Mouse (Mus musculus): ENCODE measurements around the gene Cend1. TPM values are rescaled to one million over a fixed set of nuclear protein-coding genes. Genes with fewer than 3 reads are reported as not detected.

The Cend1 gene
- polyA plus RNA-seq, 1 experiment: not detected

DNA sequence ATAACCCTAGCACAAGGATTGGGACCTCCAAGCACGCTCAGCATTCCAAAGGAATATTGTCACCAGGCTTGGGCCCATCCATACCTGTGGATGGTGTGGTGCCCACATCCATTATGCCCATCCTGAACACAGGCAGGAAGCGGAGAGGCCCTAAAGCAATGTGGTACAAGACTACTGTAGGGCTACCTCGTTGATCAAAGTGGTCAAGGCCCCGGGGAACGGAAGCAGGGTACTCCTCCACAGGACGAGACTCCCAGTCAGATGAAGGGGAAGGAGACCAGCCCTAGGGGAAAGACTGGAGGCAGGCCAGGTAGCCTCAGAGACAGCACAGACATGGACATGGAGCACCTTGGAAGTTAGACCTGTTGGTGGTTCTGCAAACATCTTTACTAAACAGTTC, 43.5 kb upstream of the Cend1 start:
- peaks cover 50% of the 10 kb centered on the region for H3K36me3 ChIP-seq (ENCODE audit: control insufficient read depth)

DNA sequence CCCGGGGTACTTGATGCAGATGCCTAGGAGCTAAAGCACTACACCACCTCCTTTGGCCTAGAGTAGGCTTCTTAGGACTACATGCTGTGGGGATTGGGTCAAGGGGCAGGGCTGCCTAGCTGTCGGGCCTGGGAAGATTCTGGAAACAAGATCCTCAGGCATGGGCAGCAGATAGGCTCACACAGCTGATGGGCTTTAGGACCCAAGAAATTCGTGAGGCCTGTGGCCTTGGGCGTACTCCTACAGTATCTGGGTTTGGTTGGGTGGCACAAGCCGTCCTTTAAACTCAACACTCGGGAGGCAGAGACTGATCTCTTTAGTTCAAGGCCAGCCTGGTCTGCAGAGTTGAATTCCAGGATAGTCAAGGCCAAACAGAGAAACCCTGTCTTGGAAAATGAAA, 42.9 kb upstream of the Cend1 start:
- Histone ChIP-seq H3K4me1 (ENCODE audit: control insufficient read depth) (peaks cover 82% of the 10 kb centered on the region), H3K9me3 (ENCODE audit: control insufficient read depth, low read length) (no peaks in the 10 kb centered on the region), H3K27me3 (ENCODE audit: control insufficient read depth) (no peaks in the 10 kb centered on the region; the same call in 1 of the 2 replicates), H3K4me3 (replicated peaks) (no peak overlapping the region), H3K36me3 (ENCODE audit: control insufficient read depth) (peaks cover 50% of the 10 kb centered on the region)
- no peak for TF ChIP-seq GATA1 (IDR thresholded peaks at IDR 0.05; ENCODE audit: low read length)

More for the DNA sequence above, 43.5 kb upstream of the Cend1 start:
- Histone ChIP-seq H3K4me3 (replicated peaks) (no peak overlapping the region), H3K27me3 (ENCODE audit: control insufficient read depth) (no peaks in the 10 kb centered on the region; the same call in 1 of the 2 replicates), H3K9me3 (ENCODE audit: control insufficient read depth, low read length) (no peaks in the 10 kb centered on the region), H3K4me1 (ENCODE audit: control insufficient read depth) (peaks cover 82% of the 10 kb centered on the region)
- TF ChIP-seq GATA1 (IDR thresholded peaks at IDR 0.05; ENCODE audit: low read length) (no peak), TAL1 (IDR thresholded peaks at IDR 0.05; ENCODE audit: low read length) (no peak)

DNA sequence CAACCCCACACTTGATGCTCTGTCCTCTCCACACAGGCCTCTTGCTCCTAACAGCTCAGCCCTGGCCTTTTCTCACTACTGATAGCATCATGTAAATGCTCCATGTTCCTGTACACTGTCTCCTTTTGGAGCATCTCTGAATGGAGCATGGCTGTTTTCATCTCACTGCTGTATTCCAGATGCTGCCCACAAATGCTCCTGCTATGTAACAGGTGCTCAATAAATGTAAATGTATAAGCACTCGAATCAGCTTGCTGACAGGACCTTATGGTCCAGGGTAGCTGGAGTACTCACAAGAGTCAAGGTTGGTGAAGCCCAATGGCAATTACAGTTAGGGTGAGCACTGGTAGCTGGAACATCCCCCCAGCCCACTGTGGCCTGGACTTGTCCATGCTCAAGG, 41.9 kb upstream of the Cend1 start:
- Histone ChIP-seq H3K9me3 (ENCODE audit: control insufficient read depth, low read length) (no peaks in the 10 kb centered on the region), H3K36me3 (ENCODE audit: control insufficient read depth) (peaks cover 50% of the 10 kb centered on the region), H3K4me1 (ENCODE audit: control insufficient read depth) (peaks cover 81% of the 10 kb centered on the region), H3K4me3 (replicated peaks) (no peak overlapping the region), H3K27me3 (ENCODE audit: control insufficient read depth) (peaks cover 7% of the 10 kb centered on the region)
- TF ChIP-seq TAL1 (IDR thresholded peaks at IDR 0.05; ENCODE audit: low read length) (no peak), GATA1 (IDR thresholded peaks at IDR 0.05; ENCODE audit: low read length) (no peak)

DNA sequence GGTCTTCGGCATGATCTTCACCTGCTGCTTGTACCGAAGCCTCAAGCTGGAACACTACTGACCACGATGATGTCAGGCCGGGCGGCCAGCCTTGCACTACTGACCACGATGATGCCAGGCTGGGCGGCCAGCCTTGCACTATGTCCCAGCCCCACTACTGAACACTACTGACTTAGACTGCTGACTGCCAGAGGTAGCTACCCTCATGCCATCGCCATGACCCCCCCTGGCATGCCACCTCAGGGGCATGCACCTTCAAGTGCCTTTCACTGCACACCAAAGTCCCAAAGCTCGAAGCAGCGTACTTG, 41.3 kb upstream of the Cend1 start:
- peaks cover 13% of the 10 kb centered on the region for H3K27me3 ChIP-seq (ENCODE audit: control insufficient read depth)
- H3K4me3 ChIP-seq (replicated peaks): no peak overlapping the region
- no peak for TF ChIP-seq GATA1 (IDR thresholded peaks at IDR 0.05; ENCODE audit: low read length)
- H3K4me1 ChIP-seq (ENCODE audit: control insufficient read depth): peaks cover 76% of the 10 kb centered on the region
- no peaks in the 10 kb centered on the region for H3K9me3 ChIP-seq (ENCODE audit: control insufficient read depth, low read length)
- peaks cover 50% of the 10 kb centered on the region for H3K36me3 ChIP-seq (ENCODE audit: control insufficient read depth)

DNA sequence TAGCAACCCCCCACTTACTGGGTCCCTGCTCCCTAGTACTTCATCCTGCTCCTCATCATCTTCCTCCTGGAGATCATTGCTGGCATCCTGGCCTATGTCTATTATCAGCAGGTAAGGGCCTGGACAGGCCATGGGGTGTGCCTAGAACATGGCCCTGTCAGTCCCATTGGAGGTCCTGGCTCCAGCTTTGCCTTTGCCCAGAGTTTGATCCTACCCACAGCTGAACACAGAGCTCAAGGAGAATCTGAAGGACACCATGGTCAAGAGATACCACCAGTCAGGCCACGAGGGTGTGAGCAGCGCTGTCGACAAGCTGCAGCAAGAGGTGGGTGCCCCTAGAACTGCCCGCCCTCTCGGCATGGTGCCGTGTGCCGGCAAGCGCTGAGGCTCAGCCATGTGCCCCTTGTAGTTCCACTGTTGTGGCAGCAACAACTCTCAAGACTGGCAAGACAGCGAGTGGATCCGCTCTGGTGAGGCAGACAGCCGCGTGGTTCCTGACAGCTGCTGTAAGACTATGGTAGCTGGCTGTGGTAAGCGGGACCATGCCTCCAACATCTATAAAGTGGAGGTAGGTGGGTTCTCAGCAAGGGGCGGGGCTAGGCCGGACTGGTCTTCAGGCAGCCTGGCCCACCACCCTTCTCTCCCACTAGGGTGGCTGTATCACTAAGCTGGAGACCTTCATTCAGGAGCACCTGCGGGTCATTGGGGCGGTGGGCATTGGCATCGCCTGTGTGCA, 40.8 kb upstream of the Cend1 start:
- H3K9me3 ChIP-seq (ENCODE audit: control insufficient read depth, low read length): peaks cover under 1% of the 10 kb centered on the region; the same call in 1 of the 2 replicates
- H3K27me3 ChIP-seq (ENCODE audit: control insufficient read depth): peaks cover 18% of the 10 kb centered on the region
- peaks cover 75% of the 10 kb centered on the region for H3K4me1 ChIP-seq (ENCODE audit: control insufficient read depth)
- peaks cover 50% of the 10 kb centered on the region for H3K36me3 ChIP-seq (ENCODE audit: control insufficient read depth)
- no peak overlapping the region for H3K4me3 ChIP-seq (replicated peaks)
- TF ChIP-seq GATA1 (IDR thresholded peaks at IDR 0.05; ENCODE audit: low read length) (no peak), TAL1 (IDR thresholded peaks at IDR 0.05; ENCODE audit: low read length) (no peak)

DNA sequence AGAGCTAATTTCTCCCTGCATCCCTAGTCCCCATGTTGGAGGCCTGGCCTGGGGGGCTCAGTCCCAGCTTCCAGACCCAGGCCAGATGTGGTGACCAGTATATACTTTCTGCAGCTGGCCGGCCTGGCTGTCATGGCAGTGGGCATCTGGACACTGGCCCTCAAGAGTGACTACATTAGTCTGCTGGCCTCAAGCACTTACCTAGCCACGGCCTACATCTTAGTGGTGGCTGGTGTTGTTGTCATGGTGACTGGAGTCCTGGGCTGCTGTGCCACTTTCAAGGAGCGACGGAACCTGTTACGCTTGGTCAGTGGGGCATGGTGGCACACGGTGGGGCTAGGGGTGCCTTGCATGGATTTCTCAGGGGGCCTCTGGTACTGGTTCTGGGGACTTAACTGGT, 40.1 kb upstream of the Cend1 start:
- TF ChIP-seq TAL1 (IDR thresholded peaks at IDR 0.05; ENCODE audit: low read length) (no peak), GATA1 (IDR thresholded peaks at IDR 0.05; ENCODE audit: low read length) (no peak)
- Histone ChIP-seq H3K36me3 (ENCODE audit: control insufficient read depth) (peaks cover 50% of the 10 kb centered on the region), H3K4me3 (replicated peaks) (peak overlapping the region; percentile 69), H3K9me3 (ENCODE audit: control insufficient read depth, low read length) (peaks cover 7% of the 10 kb centered on the region; the same call in 1 of the 2 replicates), H3K4me1 (ENCODE audit: control insufficient read depth) (peaks cover 78% of the 10 kb centered on the region), H3K27me3 (ENCODE audit: control insufficient read depth) (peaks cover 25% of the 10 kb centered on the region)

DNA sequence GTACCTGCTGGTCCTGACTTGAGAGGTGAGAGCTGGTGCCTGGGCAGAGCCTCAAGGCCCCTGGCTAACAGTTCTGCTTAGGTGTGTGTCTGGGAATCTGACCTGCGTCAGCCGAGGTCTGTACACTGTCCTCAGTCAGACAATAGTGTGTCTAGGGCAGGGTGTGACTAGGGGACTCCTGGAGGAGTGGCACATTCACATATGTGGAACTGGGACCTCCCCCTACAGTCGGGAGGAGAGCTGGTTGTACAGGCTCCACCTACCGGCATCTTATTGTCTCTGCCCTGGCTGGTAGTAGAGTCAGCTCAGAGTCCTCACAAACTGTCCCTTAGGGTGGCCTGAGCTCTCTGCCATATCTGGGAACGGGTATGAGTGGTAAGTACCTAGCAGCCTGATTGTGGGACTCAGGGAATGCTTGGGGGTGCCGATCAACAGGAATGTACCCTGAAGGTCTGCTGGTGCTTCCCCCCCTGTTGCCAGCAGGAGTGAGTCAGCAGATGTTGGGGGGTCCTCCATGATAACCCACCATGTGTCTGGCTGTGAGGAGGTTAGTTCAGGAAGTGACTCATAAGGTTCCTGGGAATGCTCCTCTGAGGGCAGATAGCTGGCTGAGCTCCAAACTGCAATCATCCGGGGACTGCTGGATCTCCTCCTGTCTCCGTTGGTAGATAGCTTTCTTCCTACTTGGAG, 39.4 kb upstream of the Cend1 start:
- peaks cover 9% of the 10 kb centered on the region; the same call in 1 of the 2 replicates for H3K9me3 ChIP-seq (ENCODE audit: control insufficient read depth, low read length)
- H3K4me1 ChIP-seq (ENCODE audit: control insufficient read depth): peaks cover 71% of the 10 kb centered on the region
- H3K27me3 ChIP-seq (ENCODE audit: control insufficient read depth): peaks cover 32% of the 10 kb centered on the region
- peaks cover 49% of the 10 kb centered on the region for H3K36me3 ChIP-seq (ENCODE audit: control insufficient read depth)
- TF ChIP-seq TAL1 (IDR thresholded peaks at IDR 0.05; ENCODE audit: low read length): no peak
- TF ChIP-seq GATA1 (IDR thresholded peaks at IDR 0.05; ENCODE audit: low read length): no peak
- H3K4me3 ChIP-seq (replicated peaks): peak overlapping the region; percentile 69

DNA sequence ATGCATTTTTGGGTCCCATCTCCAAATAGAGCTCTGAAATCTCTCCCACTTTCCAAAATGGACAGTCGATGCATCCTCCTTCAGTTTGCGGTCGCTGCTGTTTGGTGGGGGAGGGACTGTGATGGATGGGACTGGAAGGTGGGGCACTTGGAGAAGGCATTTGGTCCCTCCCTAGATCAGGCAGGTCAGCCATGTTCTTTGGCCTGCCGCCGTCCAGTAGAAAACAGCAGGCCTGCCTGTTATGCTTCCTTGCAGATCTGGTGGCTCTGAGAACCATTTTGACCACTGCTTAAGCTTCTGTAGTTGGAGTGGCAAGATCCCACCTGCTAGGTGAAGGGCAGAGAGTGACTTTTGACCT, 38.9 kb upstream of the Cend1 start:
- Histone ChIP-seq H3K4me3 (replicated peaks) (peak overlapping the region; percentile 69), H3K4me1 (ENCODE audit: control insufficient read depth) (peaks cover 66% of the 10 kb centered on the region), H3K27me3 (ENCODE audit: control insufficient read depth) (peaks cover 38% of the 10 kb centered on the region), H3K9me3 (ENCODE audit: control insufficient read depth, low read length) (peaks cover 9% of the 10 kb centered on the region; the same call in 1 of the 2 replicates), H3K36me3 (ENCODE audit: control insufficient read depth) (peaks cover 44% of the 10 kb centered on the region)
- TF ChIP-seq TAL1 (IDR thresholded peaks at IDR 0.05; ENCODE audit: low read length) (no peak), GATA1 (IDR thresholded peaks at IDR 0.05; ENCODE audit: low read length) (no peak)

DNA sequence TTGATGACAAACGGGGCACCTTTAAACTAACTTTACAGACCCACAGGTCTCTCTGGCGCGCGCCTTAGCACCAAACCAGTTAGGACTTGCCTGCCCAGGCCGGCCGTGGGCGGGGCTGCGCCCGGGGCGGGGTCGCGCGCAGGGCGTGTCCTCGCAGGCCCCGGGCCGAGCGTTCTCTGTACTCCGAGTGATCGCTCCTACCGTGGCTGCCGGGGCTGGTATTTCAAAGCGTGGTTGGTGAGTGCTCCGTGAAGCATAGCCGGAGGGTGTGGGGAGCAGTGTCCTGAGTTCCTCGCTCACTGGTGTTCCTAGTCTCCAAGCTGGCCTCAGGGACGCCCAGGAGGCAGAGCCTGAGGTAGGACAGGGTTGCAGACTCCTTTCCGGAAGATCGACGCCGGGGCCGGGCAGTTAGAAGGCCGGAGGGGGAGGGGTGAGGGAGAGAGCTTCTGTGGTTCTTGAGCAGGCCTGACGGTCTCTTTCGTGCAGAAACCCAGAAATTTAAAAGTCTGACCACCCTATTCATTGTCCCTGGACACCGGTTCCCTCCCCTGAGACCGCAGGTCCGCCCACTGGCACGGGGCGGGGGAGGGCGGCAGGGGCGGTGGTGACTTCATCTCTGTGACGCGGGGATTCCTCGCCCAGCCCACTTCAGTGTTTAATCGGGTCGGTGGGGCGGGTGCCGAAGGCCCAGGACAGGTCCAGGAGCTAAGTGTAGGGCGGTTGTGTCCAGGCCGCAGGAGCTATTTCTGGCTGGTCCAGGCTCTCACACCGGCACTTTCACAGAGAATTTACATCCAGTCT, 38.1 kb upstream of the Cend1 start, which contains the start of gene Cd151:
TSS of gene Cd151 (plus strand) at position 163 of the 801 bp plus-strand sequence.
- Histone ChIP-seq H3K36me3 (ENCODE audit: control insufficient read depth) (peaks cover 37% of the 10 kb centered on the region), H3K9me3 (ENCODE audit: control insufficient read depth, low read length) (peaks cover 9% of the 10 kb centered on the region; the same call in 1 of the 2 replicates), H3K4me1 (ENCODE audit: control insufficient read depth) (peaks cover 62% of the 10 kb centered on the region), H3K4me3 (replicated peaks) (peak within 1 kb of the TSS; percentile 69), H3K27me3 (ENCODE audit: control insufficient read depth) (peaks cover 45% of the 10 kb centered on the region)
- TF ChIP-seq TAL1 (IDR thresholded peaks at IDR 0.05; ENCODE audit: low read length) (no peak), GATA1 (IDR thresholded peaks at IDR 0.05; ENCODE audit: low read length) (no peak)
